Mouse (Mus musculus) kidney, adult 2 months (tissue): ENCODE data around the gene Cggbp1.

ENCODE experiments used
- CTCF ChIP-seq: fragments of 200-500 bp; conservative IDR thresholded peaks from 2 replicates; pipeline ENCODE4 v1.5.1; 2011; ENCODE audit warnings: low read depth, mild to moderate bottlenecking, control low read depth, low read length, moderate library complexity, mixed read lengths; ENCODE audit not compliant: insufficient read depth, insufficient read length
- POLR2A ChIP-seq: fragments of 200-500 bp; IDR thresholded peaks from one replicate; pipeline ENCODE4 v1.6.1; 2011; ENCODE audit warnings: low read depth, low read length, control low read depth

- TF ChIP-seq POLR2A (no peak), CTCF (no peak)
Observed at GRCm38 (mm10) chr16:64873416-64874305, 21.9 kb downstream of the Cggbp1 start.
